Mouse (Mus musculus) heart, adult 11 months (tissue): ENCODE measurements at regions not wholly inside any gene's neighbourhood (a gene's known extent, or its start where the extent isn't known, plus 50 kb on each side); places are given as distances from the start of the nearest gene placed in this dataset.
"Not testable (repeated sequence)": the region's sequence is repeated elsewhere in the genome, so short reads cannot be mapped to it uniquely, and the experiment has no call there.

Source experiments
- DNase-seq: peaks from one replicate; pipeline ENCODE4 v3.0.0; 2022

DNA sequence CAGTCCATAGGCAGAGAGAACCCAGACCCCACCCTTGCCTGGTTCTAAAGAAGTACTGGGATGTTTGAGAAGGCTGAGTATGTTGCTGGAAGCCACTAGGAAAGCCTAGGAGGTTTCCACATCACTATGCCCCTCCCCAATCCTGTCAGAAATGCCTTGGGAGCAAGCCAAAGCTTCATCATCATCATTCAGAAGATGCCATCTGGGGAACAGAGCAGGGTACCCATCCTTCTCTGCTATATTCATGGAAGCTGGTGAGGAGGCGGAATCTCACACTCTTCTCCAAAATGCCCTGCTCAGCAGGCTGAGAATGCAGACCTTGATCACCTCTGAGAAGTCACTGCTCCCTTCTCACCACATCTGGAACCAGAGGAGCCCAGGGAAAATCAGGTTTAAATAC lies 200.7 kb downstream of the Plxna1 start:
- peak; percentile 54 for DNase-seq

DNA sequence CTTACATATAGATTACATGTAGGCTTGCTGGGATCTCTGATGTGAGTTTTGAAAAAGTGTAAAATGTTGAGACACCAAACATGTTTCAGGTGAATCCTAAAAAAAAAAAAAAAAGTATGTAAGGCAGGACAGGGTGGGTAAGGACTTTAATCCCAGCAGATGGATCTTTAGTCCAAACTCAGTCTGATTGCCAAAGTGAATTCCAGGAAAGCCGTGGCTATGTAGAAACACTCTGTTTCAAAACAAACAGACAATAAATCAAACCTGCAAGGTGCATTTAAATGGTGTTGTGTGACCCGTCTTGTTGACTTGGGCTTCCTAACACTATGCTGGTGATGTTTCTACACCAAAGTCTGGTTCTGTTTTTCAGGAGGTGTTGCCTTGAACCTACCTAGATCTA lies 192.9 kb downstream of the Plxna1 start:
- DNase-seq = peak; percentile 51

DNA sequence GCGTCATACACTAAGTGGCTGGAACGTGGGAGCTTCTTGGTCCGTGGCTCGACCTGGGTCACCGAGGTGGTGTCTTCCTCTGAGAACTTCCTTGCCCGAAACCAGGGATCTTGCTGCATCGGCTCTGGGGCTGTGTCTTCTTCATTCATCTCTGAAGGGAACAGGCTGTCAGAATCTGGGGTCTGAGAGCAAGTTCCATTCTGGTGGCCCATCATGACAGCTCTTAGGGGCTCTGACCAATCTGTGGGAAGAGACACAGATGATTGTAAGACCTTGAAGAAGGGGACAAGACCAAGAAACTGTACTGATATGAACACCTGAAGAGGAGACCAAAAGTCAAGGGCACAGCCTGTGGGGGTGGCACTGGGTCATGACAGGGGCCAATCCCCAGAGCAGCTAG lies 177.5 kb downstream of the Plxna1 start:
- peak; percentile 78 for DNase-seq

DNA sequence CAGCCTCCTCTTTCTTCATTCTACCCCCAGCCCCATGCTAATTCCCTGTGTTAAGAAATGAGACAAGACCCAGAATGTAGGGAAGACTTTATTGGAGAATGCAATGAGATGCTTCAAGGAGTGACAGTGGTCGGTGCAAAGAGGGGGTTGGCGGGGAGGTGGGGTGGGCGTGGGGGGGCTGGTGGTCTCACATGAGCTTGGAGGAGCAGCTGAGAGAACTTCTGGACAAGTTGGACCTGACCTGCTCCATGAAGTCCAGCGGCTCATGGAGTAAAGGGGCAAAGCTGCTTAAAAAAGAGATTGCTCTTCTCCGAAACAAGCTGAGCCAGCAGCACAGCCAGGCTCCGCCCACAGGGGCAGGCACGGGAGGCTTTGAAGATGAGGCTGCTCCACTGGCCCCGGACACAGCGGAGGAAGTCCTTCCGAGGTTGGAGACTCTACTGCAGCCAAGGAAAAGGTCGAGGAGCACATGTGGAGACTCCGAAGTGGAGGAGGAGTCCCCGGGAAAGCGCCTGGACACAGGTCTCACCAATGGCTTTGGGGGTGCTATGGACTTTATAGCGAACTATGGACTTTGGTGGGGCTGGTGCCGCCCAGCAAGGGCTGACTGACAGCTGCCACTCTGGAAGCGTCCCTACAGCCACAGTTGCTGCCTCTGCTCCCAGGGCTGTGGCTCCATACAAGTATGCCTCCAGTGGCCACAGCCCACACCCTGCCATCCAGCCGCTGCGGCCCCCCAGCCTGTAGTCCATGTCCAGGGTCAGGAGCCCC lies 161.7 kb downstream of the Plxna1 start:
- not testable (repeated sequence) for DNase-seq

DNA sequence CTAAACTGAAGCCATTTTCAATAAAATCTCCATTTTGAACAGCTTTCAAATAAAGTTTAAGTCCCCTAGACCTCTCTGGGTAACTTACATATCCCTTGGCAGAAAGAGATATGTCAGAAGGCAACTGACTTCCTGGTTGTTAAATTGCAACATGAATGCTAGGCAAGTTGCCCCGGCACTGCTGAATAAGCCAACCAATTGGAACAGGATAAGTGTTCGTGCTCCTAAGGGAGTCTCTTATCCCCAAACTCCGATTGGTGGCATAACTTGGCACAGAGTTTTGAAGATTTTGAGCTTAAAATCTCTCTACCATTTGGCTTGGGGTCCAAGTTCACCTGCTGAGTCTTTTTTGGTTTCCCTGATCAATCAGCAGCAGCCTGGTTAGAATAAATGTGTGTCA lies 147.4 kb downstream of the Plxna1 start:
- no peak for DNase-seq

DNA sequence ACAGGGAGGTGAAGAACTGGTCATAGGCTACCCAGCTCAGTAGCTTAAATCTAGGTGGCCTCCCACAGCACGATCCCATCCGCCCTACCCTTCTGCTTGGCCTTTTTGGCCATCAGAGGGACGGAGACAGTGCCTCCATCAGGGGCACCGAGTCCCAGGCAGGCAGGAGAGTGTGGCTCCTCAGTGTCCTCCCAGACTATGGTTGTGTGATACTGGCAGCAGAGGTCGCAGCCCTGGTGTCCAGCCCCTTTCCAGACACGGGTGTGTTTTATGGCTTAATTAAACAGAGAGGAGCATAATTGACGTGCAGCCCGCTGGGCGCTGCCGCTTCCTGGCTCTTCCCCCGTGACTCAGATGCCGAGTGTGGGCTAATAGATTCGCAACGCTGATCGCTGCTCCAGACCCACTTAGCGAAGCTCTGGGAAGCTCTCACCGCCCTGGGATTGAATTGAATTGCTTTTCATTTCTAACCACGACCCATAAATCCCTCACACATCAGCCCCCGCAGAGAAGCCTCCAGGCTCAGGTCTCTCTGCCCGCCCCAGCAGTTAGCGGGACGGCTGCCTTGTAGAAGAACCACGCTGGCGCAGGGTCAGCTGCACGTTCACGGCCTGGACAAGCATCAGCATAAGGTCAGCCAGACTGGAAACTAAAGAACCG lies 126.9 kb downstream of the Plxna1 start:
- DNase-seq = peak; percentile 82

DNA sequence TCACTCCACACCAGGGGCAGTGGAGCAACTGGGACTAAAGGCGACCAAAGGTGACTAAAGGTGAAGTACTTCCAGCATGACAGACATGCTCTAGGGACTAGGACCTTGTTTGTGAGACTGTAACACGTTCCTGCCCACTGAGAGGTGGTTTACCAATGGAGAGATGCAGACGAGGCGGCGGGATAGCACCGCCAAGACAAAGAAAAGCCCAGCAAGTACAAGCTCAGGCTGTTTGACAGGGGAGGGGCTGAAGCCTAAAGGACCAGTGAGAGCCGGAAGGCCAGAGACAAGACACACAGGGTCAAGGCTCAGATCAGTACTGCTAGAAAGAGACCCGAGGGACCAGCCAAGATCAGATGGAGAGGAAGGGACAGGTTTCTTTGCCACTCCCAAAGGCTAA lies 126.2 kb downstream of the Plxna1 start:
- peak; percentile 81 for DNase-seq

DNA sequence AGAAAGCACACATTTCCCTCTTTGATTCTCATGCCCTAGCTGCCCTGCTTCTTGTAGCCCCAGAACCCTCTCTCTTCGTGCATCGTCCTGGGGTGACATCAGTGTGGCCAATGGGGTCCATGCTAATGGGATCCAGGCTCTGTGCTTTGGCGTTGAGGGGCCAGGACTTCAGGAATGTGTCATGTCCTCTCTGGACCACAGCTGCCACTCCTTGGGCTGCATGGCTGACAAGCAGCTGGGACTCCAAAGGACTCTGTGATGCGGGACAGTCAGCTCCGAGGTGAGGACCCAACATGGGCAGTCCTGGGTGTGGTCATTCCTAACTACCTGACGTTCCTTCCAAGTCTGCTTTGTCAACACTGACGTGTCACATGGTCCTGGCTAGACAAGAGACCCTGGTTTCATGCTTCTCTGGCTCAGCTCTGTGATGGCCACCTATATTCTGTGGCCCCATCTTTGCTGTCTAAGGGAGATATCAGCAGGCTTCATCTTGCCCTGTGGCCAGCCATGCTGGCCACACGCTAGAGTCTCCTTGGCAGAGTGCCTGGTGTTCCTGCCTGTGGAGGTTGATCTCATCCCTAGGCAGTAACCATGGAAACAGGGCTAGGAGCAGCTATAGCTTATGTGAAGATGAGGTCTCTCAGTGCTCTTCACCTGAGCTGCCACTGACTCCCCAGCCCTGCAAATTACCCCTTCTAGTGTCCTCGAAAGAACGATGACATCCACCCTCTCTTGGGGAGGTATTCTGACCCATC lies 125.4 kb downstream of the Plxna1 start:
- DNase-seq = peak; percentile 77

DNA sequence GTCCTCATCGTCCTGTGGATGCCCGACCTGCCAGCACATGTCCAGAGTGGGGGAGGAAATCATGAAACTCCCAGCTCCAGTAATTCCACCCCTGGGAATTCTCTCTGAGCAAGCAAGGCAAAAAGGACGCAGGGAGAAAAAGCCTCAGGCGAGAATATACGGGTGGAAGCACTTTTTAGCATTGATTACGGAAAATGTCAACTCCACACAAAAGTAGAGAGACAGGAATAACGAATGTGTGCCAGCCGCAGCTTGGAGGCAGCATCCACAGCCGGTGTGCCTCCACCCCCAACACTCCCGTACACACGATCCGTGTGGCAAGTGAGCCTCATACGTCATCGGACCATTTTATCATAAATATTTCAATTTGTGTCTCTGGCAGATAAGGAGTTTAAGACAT lies 123.5 kb downstream of the Plxna1 start:
- peak; percentile 83 for DNase-seq

DNA sequence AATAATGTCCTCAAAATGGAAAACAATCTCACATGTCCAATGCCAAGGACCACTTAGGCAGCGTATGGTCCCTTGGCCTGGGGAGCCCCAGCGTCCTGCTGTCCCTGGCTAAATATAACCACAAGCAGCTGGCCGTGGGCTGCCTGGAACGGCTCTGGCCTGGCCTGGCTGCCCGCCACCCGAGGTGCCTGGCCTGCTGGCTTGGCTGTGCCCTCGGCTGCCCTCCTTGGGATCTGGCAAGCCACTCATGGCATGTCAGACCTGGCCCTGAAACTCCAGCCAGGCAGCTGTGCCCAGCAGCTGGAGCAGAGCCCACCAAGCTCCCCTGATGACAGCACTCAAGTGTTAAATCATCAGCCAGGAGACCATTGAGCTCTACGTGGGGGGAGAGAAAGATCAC lies 122.9 kb downstream of the Plxna1 start:
- DNase-seq = peak; percentile 99

DNA sequence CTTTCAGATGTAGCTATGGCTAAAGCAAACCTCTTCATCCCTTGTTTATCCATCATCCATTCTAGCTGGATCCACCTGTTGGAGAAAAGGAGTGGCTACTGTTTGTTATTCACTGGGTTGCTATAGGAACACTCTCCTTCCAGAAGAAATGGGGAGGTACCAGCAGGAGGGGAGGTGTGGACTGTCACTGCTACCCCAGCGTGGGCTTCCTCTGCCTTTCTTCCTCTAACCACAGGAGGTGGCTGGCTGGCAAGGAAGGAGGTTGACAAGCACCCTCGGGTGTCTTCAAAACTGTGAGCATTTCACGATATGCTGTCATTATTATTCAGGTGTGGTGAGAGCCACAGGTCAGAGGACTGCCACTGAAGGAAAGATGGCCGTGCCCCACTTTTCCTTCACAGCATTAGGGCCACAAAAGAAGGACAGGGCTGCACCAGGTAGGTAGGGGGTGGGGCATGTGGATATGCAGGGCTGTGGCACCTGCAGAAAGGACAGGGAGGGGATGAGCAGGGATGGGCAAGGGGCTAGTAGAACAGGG lies 122.2 kb downstream of the Plxna1 start:
- peak; percentile 89 for DNase-seq

DNA sequence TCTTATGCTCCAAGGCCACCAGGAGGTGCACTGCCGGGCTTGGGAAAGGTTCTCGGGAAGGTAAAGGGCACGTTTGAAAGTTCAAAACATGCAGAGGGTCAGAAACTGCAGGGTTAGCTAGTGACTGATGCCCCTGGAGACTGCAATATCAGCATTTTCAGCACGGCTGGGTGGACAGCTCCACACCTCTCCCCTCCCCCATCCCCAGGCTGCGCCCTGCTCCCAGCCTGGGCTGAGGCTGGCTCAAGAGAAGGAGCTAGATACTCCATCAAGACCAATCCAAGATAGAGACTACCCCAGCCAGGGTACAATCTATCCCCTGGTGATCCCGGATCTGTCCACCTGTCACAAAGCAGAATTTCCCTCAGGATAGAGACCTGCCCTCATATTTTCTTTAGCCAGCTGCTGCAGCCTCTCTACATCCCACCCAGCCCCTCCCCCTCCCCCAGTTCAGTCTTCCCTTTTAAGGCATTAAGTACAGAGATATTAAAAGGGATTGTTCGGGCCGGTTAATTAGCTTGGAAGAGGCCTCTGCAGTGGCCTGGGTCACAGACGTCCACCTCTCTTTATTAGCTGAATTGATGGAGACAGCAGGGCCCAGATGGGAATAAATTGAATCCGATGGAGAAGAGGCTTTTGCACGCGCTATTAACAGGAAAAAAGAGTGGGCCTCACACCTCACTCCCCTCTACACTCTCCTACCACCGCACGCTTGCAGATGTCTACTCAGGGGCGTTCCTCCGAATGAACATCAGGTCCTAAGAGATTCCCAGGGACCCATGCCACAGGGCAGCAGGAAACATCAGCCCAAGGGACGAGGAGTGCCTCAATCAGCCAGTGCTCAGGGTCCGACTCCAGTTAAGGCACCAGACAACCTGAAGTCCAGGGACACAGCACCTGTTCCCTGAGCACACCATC lies 119.8 kb downstream of the Plxna1 start:
- peak; percentile 86 for DNase-seq

DNA sequence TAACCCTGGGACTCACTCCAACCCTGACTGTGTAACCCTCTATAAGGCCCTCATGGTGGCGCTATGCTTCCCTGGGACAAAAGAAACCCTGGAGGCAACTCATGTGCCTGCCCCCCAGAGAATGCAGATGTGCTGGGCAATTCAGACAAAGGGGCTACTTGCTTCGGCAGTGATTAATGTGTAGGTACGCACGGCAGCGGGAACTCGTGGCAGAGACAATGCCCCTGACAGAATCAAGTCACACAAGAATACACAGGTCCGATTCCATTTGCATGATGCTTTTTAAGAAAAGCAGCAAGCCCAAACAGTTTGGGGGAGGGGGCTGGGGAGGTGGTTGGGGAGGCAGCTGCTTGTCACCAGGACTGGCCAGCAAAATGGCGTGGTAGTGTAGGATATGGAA lies 116.9 kb downstream of the Plxna1 start:
- DNase-seq = peak; percentile 83

DNA sequence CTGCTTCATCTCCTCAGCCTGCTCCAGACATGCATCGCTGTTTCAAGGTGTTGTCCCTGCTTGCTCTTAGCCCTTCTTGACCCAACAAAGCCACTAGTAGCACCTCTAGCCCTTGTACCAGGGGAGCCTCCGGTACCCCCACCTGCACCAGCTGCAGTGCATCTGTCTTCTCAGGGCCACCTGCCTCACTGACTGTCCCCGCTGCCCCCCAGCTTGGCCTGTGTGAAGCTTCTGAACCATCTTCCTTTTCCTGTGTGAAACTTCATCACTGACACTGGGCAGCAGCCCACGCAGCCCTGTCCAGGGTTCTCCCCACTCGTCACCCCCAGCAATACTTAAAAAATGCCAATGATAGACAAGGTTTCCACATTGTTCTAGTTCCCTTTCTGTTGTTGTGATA lies 116.2 kb downstream of the Plxna1 start:
- peak; percentile 81 for DNase-seq

DNA sequence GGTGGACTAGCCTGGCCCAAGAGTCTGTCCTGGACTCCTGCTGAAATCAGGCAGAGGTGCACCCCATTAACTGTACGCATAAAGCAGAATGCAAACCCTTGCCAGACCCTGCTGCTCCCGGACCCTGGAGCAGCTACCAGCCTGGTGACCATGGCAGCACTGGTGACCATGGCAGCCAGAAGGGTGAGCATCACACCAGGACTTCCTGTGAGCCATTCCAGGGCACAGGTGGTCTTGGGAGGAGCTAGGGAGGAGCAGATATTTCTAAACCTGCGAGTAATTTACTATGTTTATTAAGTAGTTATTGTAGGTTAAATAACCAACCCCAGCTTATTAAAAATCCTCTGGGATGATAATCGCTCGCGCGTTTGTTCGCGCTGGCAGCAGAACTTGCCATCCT lies 113.8 kb downstream of the Plxna1 start:
- peak; percentile 75 for DNase-seq

DNA sequence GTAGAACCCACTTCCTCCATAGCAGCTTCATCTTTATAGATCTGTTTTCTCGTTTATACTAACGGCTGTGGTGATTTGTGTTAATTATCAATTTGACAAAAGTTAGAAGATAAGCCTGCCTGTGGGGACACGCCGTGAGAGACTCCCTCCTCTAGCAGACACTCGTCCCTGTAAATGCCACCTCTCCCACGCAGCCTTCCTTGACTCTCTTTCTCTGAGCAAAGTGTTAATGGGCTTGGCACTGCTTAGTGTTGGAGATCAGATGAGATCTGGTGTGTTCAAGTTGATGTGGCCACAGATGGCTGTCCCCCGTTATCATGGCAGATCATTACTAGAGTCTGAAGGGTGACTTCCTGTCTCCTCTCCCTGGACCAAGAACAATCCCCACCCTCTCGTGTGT lies 113.1 kb downstream of the Plxna1 start:
- peak; percentile 49 for DNase-seq

DNA sequence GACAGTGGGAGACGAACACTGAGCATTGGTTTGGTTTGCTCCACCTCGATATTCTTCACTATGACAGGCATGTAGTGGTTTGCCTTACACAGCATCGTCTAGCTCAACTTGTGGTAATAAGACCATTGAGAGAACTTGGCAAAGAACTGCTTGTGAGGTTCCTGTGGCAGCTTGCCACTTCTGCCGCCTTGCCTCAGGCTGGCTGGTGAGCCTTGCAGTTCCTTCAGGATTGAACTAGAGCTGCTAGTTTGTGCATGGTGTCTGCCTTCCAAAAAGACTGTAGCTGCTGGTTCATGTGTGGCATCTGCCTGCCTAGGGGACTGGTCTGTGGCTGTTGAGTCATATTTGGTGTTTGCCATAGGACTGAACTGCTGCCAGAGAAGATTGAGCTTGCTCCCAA lies 110.8 kb downstream of the Plxna1 start:
- no peak for DNase-seq

DNA sequence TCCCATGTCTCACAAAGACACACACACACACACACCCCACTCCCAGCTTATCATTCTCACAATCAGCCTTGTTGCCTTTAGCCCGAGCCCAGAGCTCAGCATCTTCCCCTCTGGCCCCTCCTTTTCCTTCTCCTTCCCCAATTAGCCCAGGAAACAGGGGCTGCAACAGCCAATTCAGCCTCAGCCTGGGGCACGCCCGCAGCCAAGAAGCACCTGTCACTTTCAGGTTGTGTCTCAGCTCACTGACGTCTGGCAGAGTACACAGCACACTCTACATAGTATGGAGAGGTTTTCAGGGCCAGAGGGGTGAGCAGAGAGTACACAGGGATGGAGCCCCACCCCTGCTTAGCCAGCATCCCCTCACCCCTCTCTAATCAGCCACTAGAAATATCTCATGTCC lies 106.4 kb downstream of the Plxna1 start:
- DNase-seq = peak; percentile 77

DNA sequence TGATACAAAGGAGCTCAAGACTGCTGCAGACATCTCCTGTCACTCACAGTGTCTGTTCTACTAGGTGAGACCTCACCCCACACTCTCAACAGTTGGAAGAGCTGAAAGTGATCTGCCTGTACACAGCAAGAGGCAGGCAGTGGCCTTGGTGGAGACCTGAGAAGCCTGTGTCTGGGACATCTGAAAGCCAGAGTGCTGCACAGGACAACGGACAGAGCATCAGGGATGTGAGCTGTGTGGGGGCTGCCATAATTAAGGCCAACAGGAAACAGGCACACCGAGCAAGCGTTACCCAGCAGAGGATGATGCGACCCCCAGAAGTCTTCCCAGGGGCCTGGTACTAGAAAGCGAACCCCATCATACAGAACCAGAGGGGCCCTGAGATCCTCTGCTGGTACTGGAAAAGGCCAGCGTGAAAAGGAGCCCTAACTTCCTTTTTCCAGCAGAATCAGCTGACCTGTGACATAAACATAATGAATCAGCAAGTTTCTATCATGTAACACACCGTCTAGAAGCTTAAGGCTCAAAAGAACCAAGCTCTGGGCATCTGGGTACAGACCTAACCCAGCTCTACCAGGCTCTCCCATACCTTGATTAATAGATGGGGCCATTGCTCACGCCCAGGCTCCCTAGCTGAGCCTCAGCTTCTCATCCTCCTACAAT lies 105.7 kb downstream of the Plxna1 start:
- DNase-seq = peak; percentile 91

DNA sequence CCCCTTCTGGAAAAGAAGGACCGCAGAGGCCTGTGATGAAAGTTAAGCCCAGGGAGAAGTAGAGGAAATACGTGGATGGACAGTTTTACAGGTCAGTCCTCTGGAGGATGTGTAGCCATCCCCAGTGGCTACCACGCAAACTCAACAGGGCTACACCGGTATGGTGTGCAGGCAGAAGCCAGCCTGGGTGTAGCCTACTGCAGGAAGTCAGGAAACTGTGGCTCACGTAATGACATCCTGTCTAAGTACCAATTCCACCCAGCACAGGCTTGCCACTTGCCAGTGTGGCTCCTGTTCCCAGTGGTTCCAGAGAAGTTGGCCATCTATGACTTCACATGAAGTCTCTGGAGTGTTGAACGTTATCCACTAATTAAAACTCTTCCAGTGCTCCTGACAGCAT lies 105.0 kb downstream of the Plxna1 start:
- DNase-seq = peak; percentile 89

DNA sequence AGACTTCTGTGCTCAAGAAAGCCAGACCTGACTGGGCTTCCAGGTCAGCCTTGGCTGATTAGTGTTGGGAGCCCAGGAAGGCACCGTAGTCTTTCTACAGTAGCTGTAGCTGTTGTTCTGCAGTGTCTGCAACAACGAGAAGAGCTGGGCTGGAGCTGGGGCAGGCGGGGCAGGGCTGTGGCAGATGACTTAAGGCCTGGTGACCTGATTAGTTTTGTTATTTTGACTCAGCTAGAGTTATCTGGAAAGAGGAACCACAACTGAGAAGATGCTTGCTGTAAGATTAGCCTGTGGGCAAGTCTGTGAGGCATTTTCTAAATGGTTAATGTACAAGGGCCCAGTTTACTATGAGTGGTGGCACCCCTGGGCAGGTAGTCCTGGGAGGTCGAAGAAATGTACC lies 104.3 kb downstream of the Plxna1 start:
- peak; percentile 95 for DNase-seq

DNA sequence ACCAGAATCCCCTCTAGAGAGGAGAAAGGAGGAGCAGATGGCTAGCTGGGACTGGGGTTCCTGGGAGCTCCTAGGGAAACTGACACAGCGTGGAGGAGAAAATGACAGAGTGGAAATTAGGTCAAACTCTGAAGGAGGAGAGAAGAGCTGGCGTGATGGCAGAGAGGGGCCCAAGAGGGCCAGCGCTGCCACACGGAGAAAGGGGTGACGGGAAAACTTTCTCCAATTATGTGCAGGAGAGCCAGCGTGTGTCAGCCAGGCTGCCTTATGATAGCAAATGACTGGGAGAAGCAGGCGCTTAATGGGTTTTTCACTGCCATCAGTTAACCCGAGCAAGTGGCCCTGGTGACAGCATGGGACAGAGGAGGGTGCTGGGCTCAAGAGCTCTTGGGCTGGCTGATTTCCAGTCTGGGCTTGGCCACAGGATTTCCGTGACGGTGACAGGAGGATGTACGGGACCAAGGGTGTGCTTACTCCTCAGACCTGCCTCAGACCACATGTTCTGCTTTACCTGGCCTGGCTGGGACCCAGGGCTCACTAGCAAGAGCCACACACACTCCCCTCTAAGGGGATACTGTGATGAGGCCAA lies 102.9 kb downstream of the Plxna1 start:
- DNase-seq = no peak
